Mouse (Mus musculus) inflammation-experienced regulatory T-cells (primary cell): ENCODE measurements around the gene Actr6. TPM values are rescaled to one million over a fixed set of nuclear protein-coding genes. Genes with fewer than 3 reads are reported as not detected.

Experiments used
- polyA plus RNA-seq, 2 experiments: library from polyadenylated mRNA; unstranded; fragments of 100-300 nt; shearing (Covaris generic); gene quantifications; one replicate each; pipeline ENCODE4 v1.2.1; 2017

The Actr6 gene
- 10 to 100 TPM; 29.5 to 49.8 TPM for polyA plus RNA-seq

GRCm38 (mm10) chr10:89732001-89732794 is at the start of gene Actr6:
Gene Actr6 (minus strand): TSS chr10:89732295.

GRCm38 (mm10) chr10:89744871-89745665 is 13.0 kb upstream of the Actr6 start, which contains the start of gene Uhrf1bp1l:
Gene Uhrf1bp1l (plus strand): TSS chr10:89744991.

GRCm38 (mm10) chr10:89686139-89686808 is 45.8 kb downstream of the Actr6 start, which contains the start of gene Scyl2:
Gene Scyl2 (minus strand): TSS chr10:89686285.

Other genes with a start within 250 kb of the Actr6 start
- gene Nr1h4, start 198.7 kb downstream of the Actr6 start, polyA plus RNA-seq = under 1 TPM in 1 of 2 experiments, not detected in 1; 0.23 TPM
- gene Slc17a8, start 111.0 kb downstream of the Actr6 start, polyA plus RNA-seq = under 1 TPM; 0.13 to 0.33 TPM
- 10 to 100 TPM; 13.3 to 15.6 TPM for gene Scyl2, start 46.0 kb downstream of the Actr6 start, polyA plus RNA-seq
- gene Uhrf1bp1l, start 12.7 kb upstream of the Actr6 start, polyA plus RNA-seq = 10 to 100 TPM; 25.7 to 39.0 TPM
- 1 to 10 TPM in 1 of 2 experiments, under 1 TPM in 1; 0.78 to 1.3 TPM for gene Anks1b, start 141.2 kb upstream of the Actr6 start, polyA plus RNA-seq